Mouse (Mus musculus): ENCODE measurements around the gene 2010005H15Rik. TPM values are rescaled to one million over a fixed set of nuclear protein-coding genes. Genes with fewer than 3 reads are reported as not detected.

The 2010005H15Rik gene
- polyA plus RNA-seq (2012; rRNA removed) = 97.2 and 148 TPM in 2 replicates

GRCm38 (mm10) chr16:36221168-36221567 lies at the start of gene 2010005H15Rik:
2010005H15Rik (plus strand) TSS chr16:36221468.

GRCm38 (mm10) chr16:36183912-36184311 lies 37.4 kb upstream of the 2010005H15Rik start, which contains the start of gene Gm5483:
Gm5483 (plus strand) TSS chr16:36184212.

DNA sequence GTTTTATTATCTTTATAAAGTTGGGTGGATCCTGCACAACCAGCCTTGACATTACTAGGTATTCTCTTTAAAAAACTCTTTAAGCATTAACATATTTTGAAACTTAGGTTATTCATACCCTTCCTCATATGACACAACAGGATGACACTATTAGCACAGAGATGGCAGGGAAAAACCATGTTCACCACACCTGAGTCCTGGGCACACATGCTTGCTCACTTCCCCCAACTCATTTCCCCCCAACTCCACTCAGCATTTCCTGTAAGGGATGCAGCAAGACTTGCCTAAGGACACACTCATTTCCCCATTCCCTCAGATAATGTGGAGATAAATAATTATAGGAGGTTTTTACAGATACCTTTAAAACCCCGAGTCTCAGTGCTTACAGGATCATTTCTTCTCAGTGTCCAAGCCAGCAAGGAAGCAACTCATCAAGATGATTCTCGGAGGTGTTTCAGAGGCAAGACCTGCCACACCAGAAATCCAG lies 11.3 kb upstream of the 2010005H15Rik start, which contains the start of gene Gm5416:
TSS of gene Gm5416 (plus strand) at position 437 of the 487 bp plus-strand sequence.

DNA sequence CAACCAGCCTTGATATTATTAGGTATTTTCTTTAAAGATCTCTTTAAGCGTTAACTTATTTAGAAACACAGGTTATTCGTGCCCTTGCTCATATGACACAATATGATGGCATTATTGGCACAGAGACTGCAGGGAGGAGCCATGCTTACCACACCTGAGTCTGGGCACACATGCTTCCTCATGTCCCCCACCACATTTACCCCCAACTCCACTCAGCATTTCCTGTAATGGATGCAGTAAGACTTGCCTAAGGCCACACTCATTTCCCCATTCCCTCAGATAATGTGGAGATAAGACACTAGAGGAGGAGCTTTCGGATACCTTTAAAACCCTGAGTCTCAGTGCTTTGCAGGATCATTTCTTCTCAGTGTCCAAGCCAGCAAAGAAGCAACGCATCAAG lies 55.5 kb downstream of the 2010005H15Rik start, which contains the start of gene Stfa1:
TSS of gene Stfa1 (plus strand) at position 156 of the 400 bp plus-strand sequence.

Other genes with a start within 250 kb of the 2010005H15Rik start
- 7.6 and 8.0 TPM in 2 replicates for gene Kpna1, start 242.7 kb upstream of the 2010005H15Rik start, polyA plus RNA-seq (2012; rRNA removed)
- gene Wdr5b, start 180.3 kb upstream of the 2010005H15Rik start, polyA plus RNA-seq (2012; rRNA removed) = 2.0 and 2.1 TPM in 2 replicates
- gene Fam162a, start 149.9 kb upstream of the 2010005H15Rik start, polyA plus RNA-seq (2012; rRNA removed) = 94.7 and 102 TPM in 2 replicates
- 54.7 and 63.5 TPM in 2 replicates for gene Ccdc58, start 149.8 kb upstream of the 2010005H15Rik start, polyA plus RNA-seq (2012; rRNA removed)
- gene Csta1, start 90.2 kb upstream of the 2010005H15Rik start, polyA plus RNA-seq (2012; rRNA removed) = not detected in 2 replicates
- 413 and 598 TPM in 2 replicates for gene Stfa2l1, start 64.7 kb upstream of the 2010005H15Rik start, polyA plus RNA-seq (2012; rRNA removed)
- 775 and 1,146 TPM in 2 replicates for gene Gm5483, start 37.3 kb upstream of the 2010005H15Rik start, polyA plus RNA-seq (2012; rRNA removed)
- gene Gm5416, start 11.1 kb upstream of the 2010005H15Rik start, polyA plus RNA-seq (2012; rRNA removed) = 10.4 and 17.3 TPM in 2 replicates
- 604 and 855 TPM in 2 replicates for gene Stfa1, start 55.5 kb downstream of the 2010005H15Rik start, polyA plus RNA-seq (2012; rRNA removed)
- gene BC117090, start 112.9 kb downstream of the 2010005H15Rik start, polyA plus RNA-seq (2012; rRNA removed) = 4.0 and 6.3 TPM in 2 replicates
- 533 and 736 TPM in 2 replicates for gene BC100530, start 146.3 kb downstream of the 2010005H15Rik start, polyA plus RNA-seq (2012; rRNA removed)
- 252 and 335 TPM in 2 replicates for gene Stfa2, start 187.0 kb downstream of the 2010005H15Rik start, polyA plus RNA-seq (2012; rRNA removed)
- 441 and 635 TPM in 2 replicates for gene Stfa3, start 233.9 kb downstream of the 2010005H15Rik start, polyA plus RNA-seq (2012; rRNA removed)